Mouse (Mus musculus) CD4-positive helper T cell, adult 2 months (primary cell): ENCODE measurements around the gene C330007P06Rik.

ENCODE experiments used
- DNase-seq: peaks from one replicate; pipeline ENCODE4 v3.0.0-alpha.2; 2012; ENCODE audit warnings: low read depth, missing footprints, low spot score

C330007P06Rik gene

DNA sequence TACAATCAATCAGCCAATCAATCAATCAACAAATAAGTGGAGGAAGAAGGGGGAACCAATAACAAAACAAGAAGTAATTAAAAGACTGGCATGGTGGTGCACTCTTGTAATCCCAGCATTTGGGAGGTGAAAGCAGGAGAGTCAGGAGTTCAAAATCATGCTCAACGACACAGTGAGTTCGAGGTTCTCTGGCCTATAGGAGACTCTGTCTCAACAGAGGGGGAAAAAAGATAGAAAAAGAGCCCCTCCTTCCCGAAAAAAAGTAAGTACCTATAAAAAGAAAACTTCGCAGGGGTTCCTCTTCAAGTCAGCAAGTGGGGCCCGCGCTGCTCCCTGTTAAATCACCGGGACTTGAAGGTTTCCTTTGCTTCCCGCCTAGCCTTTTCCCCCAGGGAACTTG lies at the start of gene C330007P06Rik, which contains the start of gene Ube2a:
C330007P06Rik (minus strand) TSS at position 347 of the 400 bp plus-strand sequence.
Ube2a (plus strand) TSS at position 136 of the 400 bp plus-strand sequence.
- no peak for DNase-seq

DNA sequence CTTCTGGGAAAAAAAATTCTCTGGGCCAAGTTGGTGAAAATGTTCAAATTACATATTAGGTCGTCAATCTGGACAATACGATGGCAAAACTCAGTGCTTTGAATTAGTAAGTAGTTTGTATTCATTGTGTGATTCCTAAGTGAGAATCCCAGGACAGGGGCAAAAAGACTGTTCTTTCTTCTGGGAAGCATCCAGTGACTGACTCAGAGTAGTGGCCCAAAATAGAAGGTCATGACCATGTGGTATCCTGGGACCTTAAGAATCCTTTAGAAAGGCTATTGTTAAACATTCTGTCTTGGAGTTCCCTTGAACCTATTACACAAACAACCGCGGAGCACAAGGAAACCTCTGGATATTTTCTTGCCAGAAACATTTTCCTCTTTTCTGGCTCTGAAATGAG lies 47.4 kb upstream of the C330007P06Rik start:
- no peak for DNase-seq

DNA sequence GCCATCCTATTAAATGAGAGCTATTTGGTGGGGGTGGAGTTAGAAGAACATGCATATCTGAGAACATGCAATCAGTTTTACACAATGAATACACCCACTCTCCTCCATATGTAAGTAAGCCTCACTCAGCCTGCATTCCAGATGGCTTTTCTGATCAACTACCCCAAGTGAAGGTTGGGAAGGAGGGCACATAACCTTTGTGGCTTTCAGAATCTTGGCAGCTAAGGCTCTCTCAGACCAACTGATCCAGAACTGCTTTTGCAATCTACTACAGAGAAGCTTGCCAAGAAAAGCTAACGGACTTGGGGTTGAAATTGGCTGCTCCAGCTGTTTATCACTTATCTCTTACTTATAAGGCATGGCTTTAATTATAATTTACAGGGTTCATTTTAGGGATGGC lies 43.8 kb upstream of the C330007P06Rik start:
- no peak for DNase-seq

DNA sequence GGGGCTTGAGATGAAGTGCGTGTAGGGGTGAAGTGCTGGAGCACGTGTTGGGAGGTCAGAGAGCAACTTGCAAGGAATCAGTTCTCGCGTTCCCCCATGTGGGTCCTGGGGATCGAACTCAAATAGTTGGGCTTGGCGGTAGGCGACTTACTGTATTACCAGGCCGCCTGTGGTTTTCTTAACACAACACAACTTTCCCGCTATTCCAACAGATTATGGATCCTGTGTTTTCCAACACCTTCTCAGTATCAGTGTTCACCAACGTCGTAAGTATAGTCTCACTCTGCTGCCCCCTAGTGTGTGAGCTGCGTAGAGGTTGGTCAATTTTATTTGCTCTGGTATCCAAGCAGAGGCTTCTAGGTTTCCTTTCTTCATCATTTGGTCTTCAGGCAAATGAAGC lies 37.4 kb upstream of the C330007P06Rik start:
- DNase-seq: peak; percentile 48

DNA sequence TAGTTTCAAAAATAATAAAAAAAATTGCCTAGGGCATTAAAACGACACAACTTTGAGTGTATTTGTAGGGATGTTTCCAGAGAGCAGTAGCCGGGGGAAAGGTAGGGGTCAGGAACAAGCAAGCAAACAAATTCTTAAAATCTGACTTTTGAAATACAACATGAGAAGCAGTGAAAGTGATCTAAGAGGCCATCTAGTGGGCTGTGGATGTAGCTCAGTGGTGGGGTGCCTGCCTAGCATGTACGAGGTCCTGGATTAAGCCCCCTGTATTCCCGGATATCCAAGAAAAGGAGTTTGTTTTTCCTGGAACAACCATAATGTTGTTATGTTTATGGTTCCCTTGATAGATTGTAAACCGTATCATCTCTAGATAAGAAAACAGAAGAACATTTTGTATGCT lies 32.6 kb upstream of the C330007P06Rik start:
- no peak for DNase-seq

DNA sequence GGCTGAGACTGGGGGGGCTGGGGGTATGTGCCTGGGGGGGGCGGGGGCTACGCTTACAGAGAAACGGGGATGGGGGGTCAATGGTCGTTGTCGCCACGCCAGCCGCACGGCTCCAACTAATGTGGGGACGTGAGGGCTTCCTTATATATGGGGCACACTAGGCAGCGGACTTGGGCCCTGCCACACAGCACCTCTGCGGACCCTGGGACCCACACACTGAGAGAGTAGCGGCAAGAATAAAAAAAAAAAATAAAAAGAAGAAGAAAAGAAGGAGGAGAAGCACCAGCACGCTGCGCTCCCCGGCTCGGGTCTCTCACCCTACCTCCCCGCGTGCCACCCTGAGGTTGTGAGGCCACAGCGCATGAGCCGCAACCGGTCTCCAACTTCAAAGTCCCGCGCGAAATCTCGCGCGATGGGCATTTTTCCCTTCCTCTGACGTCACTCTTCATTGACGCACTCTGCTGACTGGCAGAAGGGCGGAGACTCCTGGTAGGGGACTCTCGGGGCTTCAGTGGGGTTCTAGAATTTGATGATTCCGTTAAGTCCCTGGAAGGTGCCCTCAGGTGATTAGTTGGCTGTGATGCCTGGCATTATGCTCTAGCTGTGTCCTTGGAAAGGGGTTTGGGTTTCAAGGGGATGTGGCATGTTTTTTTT lies 29.3 kb upstream of the C330007P06Rik start:
- peak; percentile 95 for DNase-seq

DNA sequence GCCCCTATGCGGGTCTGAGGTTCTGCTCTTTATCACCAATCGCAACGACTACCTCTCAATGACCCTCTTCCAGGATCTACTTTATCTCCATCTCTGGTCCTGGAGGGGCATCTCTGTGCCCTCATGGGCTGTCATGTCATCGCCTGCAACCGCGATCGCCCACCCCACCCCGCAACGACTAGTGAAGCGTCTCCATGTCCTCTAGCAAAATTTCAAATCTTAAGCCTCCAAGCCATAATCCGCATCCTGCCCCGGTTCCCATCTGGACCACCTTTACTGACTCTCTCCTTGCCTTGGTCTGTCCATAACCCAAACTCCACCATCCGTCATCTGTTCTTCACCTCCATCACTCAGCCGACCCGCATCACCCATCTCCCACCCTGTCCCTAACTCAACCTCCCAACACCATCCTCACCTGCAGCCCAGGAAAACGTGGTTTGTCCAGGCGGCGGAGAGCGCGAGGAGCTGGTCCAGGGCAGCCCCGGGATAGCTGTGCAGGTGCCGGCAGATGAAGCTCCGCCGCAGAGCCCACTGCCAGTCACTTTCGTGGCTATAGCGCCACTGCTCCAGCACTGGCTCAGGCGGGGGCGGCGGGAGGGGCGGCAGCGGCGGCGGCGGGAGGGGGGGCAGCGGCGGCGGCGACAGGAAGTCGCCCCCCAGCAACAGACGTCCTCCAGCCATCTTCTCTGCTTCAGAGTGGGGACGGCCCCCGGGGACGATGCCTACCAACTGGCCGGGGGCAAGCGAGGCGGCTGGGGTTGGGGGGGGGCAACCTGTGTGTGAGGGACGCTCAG lies 28.6 kb upstream of the C330007P06Rik start, which contains the start of gene Nkrf:
Nkrf (minus strand) TSS at position 579 of the 794 bp plus-strand sequence.
- peak; percentile 67 for DNase-seq

DNA sequence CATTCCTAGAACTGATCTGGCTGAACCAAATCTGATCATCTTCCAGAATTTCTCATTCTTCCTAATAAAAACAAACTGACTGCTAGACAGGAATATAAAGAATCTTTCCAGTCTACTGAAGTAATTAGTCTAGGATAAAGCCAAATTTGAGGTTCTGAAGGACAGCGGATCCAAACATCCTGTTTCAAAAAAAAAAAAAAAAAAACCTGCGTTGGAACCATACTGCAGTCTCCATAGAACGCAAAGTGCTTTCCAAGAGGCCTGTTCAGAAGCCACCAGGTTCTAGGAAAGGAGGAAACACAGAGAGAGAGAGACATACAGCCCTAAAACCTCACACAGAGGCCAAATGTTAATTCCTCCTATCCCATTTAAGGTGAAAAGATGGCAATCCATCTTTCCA lies 27.7 kb upstream of the C330007P06Rik start:
- DNase-seq: no peak

DNA sequence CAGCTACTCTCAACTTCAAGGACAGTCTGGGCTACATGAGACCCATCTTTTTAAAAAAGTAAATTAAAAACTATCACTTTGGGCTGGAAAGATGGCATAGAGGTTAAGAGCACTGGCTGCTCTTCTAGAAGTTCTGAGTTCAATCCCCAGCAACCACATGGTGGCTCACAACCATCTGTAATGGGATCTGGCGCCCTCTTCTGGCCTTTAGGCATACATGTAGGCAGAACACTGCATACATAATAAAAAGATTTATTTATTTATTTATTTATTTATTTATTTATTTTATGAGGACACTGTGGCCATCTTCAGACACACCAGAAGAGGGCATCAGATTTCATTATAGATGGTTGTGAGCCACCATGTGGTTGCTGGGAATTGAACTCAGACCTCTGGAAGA lies 25.0 kb upstream of the C330007P06Rik start:
- DNase-seq: peak; percentile 54

DNA sequence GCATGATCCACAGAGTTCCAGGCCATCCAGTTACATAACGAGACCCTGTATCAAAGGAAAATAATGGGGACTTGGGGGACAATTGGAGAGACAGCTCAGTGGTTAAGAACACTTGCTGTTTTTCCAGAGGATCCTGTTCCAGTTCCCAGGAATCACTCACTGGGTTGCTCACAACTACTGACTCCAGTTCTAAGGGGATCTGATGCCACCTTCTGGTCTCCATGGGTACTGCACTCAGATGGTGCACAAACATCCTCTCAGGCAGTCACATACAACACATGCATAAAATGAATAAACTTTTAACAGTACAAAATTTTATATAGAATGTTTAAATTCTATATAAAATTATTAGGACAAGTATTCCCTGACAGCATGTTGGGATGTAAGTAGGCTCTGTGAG lies 10.8 kb upstream of the C330007P06Rik start:
- DNase-seq: peak; percentile 9

DNA sequence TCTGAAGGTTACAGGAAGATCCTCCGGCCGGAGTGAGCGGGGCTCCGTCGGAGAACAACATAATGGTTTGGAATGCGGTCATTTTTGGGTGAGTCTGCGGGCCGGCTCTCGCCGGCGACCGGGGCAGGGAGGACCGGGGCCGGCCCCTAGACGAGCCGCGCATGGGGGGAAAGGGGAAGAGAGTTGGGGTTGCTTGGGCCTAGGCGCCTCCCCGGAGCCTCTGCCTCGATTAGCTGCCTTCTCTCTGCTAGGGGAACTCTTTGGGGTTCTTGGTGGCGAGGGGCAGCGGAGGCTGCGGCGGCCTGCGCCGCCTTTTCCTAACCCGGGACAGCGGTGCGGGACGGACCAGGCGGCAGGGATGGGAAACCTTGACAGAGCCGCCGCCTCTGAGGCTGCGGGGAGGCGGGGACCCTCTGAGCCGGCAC lies 805 bp upstream of the C330007P06Rik start:
- DNase-seq: no peak

DNA sequence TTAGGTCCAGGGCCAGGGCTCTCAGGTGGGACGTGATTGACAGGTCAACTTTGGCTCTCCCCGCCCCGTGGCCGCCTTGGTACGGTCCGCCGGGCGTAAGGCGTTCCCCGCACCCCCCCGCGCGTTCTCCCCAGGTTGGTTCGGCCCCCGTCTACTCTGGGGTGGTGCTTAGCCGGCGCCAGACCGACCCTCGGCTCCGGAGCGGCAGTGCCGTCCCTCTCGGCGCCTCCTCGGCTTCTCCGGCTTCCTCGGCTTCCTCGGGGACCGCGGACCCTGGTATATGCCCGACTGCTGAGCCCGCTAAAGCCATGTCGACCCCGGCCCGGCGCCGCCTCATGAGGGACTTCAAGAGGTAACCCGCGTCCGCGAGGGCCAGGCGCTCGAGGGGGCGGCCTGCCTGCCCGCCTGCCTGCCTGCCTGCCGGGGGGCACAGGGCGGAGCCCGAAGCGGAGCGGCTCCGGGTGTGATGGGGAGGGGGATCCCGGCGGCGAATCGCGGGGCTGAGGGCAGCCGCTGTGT lies 326 bp upstream of the C330007P06Rik start:
- DNase-seq: peak; percentile 88

DNA sequence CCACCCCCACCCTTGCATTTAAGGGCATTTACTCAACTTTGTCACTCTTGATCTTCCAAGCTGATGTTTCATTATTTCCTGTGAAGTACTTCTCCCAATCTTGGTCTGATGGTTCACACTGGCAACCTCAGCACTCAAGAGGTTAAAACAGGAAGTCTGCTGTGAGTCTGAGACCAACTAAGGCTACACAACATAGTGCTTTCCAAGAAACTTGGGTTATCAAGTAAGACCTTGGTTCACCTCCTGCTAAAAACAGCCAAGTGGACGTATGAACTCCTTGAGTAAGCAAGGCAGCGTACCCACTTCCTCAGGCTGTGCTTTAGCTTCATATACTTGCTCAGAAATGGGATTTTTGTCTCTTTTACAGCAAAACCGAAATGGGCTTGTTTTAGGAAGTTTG lies 3.5 kb downstream of the C330007P06Rik start:
- DNase-seq: no peak

DNA sequence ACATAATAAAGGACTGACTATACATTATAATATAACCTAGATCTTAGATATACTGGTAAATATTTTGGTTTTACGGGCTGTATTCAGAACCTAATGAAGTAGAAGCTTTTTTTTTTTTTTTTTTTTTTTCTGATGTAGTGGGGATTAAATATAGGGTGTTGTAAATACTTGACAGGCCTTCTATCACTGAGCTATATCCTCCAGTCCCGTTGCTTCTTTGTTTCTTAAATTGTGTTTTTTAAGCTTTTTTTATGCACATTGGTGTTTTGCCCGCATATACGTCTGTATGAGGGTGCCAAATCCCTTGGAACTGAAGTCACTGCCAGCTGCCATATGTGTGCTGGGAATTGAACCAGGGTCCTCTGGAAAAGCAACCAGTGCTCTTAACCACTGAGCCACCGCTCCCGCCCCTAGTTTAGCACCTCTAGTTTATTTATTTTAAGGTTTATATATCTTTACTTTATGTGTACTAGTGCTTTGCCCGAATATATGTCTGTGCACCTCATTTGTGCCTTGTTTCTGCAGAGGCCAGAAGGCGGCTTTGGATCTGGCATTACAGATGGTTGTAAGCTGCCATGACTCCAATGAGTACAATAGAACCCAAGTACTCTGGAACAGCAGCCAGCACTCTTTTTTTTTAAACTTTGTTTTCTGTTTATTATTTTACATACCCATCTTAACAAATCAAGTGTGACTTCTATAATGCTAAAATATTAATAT lies 9.1 kb downstream of the C330007P06Rik start:
- no peak for DNase-seq

DNA sequence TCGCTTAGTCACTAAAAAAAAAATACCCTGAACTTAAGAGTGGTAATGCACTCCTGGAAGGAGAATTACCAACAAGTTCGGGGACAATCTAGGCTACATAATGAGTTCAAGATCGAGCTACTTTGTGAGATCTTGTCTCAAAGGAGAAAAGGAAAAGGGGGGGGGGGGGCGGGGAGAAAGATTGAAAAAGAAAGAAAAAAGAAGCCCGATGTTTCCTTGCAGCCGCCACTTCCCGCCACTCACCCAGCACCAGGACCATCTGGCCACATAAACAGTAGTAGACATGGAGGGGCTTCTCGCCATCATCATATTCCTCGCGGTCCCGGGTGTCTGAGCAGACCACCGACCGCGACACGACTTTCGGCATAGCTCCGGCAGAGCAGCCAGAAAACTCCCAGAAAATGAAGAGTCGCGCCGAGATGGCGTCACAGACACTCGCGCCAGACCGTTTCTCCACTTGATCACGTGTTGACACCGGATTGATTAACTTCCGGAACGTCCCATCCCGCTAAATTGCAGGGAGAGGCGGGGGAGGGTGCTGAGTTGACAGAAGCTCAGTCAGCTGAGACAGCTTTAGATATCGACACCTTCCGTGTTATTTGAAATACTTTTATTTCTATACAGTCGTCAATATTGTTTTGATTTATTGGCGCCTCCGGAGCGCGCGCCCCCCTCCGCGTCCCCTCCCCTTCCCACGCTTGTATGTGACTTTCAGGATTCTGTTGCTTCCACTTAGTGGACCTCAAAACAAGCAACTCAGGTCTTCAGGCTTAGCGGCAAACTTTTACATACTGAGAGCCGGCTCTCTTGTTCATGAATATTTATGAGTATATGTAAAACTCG lies 9.9 kb downstream of the C330007P06Rik start:
- peak; percentile 89 for DNase-seq

DNA sequence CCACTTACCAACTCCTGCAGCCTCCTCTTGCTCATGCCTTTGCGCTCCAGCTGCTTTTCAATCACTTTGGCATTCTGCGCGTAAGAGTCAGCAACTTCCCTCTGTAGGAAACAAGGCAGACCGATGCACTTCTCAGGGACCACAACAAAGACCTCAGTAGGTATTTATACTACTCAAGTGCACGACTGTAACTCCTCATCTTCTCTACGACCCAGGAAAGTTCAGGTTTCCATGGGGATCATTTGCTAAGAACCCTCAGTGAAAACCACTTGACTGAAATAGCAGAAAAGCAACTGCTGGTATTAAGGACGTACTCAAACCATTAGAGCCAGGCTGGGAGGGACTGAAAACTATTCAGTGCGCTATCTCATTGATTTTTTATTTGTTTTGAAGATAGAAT lies 21.3 kb downstream of the C330007P06Rik start:
- no peak for DNase-seq

DNA sequence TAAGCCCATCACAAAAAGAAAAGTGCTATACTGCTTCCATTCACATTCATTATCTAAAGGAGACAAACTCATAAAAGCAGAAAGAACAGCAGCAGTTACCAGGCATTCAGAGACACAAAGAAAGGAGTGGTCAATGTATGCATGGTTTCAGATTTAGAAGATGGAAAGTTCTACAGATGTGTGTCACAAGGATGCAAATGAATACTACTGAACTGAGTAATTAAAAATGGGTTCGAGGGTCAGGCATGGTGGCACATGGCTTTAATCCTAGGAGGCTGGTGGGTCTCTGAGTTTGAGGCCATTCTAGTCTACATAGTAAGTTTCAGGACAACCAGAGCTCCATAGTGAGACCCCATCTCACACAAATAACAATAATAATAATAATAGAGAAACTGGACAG lies 26.8 kb downstream of the C330007P06Rik start:
- no peak for DNase-seq

DNA sequence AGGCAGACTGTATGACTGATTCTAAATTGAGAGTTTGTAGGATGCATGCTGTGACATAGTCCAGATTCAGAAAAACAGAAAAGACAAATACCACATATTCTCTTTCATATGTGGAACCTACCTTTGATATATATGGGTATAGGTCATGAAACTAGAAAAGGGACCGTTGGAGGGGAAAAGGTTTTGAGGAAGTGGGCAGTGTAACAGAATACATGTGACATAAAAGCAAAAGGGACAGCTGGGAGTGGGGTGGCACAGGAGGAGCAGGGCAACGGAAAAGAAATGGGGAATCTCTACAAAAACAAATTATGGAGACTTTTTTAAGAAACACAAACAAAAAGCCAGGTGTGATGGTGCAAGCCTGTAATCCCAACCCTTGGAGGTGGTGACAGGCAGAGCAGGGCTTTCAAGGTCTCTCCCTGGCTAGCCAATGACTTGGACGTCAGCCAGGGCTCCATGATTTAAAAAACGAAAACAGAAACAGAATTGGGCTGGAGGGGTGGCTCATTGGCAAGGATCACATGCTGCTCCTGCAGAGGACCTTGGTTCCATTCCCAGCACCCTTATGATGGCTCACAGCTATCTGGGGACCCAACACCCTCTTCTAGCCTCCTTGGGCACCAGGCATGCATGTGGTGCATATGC lies 30.4 kb downstream of the C330007P06Rik start:
- no peak for DNase-seq

DNA sequence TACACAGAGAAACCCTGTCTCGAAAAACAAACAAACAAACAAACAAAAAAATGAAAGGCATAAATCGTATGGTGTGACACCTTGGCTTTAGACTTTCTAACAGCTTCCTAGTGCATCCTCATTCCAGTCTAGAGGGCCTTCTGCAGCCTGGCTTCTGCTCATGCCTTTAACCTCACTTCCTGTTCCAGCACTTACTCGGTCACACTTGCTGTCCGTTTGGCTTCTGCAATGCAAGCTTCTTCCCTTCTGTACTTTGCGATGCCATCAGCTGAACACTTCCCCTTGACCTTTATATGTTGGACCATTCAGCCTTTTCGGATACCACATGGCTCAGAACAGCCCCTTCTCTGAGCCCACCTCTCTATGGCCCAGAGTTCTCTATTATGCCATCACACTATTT lies 32.2 kb downstream of the C330007P06Rik start:
- no peak for DNase-seq

DNA sequence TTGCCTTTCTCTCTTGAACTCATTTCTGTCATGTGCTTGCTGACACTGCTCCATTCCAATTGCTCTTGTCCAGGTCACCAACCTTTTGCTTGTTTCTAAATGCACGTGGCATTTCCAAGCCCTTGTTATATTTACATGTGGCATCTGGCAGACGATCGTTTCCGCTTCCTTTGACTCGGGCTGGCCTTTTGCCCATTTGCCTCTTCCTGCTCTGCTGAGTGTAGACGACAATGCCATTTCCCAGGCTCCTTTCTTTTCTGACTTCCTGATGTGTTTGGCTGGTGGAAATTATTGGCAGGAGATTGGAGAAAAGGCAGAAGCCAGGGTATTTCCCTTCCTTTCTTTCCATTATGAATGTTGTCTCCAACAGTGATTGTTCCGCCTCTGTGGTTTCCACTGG lies 34.5 kb downstream of the C330007P06Rik start:
- DNase-seq: no peak
